Mouse (Mus musculus) myocyte (in vitro differentiated cells): ENCODE data around the gene Prr18.

Source experiments
- CEBPB ChIP-seq: IDR thresholded peaks from 2 replicates; pipeline ENCODE4 v1.6.1; 2011; ENCODE audit warnings: mild to moderate bottlenecking, moderate library complexity; ENCODE audit not compliant: poor library complexity, insufficient read depth, severe bottlenecking
- E2F4 ChIP-seq: IDR thresholded peaks from one replicate; pipeline ENCODE4 v1.6.1; 2011; ENCODE audit warnings: mild to moderate bottlenecking, control low read depth, moderate library complexity; ENCODE audit not compliant: insufficient read depth
- MAX ChIP-seq: IDR thresholded peaks from one replicate; pipeline ENCODE4 v1.6.1; 2011; ENCODE audit warnings: low read depth, mild to moderate bottlenecking, control low read depth
- MYOD1 ChIP-seq, 3 experiments: IDR thresholded peaks; one replicate each; pipeline ENCODE4 v1.6.1; 2011; ENCODE audit warnings: control low read depth in 2 of 3, low read depth in 2 of 3, mild to moderate bottlenecking in 2 of 3, moderate library complexity in 1 of 3; ENCODE audit not compliant: insufficient read length in 2 of 3, control insufficient read depth in 1 of 3
- MYOG ChIP-seq, 3 experiments: IDR thresholded peaks; one replicate each; pipeline ENCODE4 v1.6.1; 2011; ENCODE audit warnings: control low read depth in 2 of 3, low read depth in 2 of 3, mild to moderate bottlenecking in 2 of 3; ENCODE audit not compliant: insufficient read length in 2 of 3, control insufficient read depth in 1 of 3, insufficient read depth in 1 of 3
- POLR2A ChIP-seq: IDR thresholded peaks from one replicate; pipeline ENCODE4 v1.6.1; 2011; ENCODE audit warnings: low read depth, mild to moderate bottlenecking, control low read depth, moderate library complexity; ENCODE audit not compliant: insufficient read length
- POLR2AphosphoS2 ChIP-seq: IDR thresholded peaks from one replicate; pipeline ENCODE4 v1.6.1; 2011; ENCODE audit warnings: low read depth, control low read depth; ENCODE audit not compliant: insufficient read length
- TCF12 ChIP-seq: IDR thresholded peaks from one replicate; pipeline ENCODE4 v1.6.1; 2011; ENCODE audit warnings: mild to moderate bottlenecking, control low read depth; ENCODE audit not compliant: poor library complexity, insufficient read depth, severe bottlenecking
- TCF3 ChIP-seq: IDR thresholded peaks from one replicate; pipeline ENCODE4 v1.6.1; 2011; ENCODE audit warnings: low read depth, control low read depth; ENCODE audit not compliant: insufficient read length

GRCm38 (mm10) chr17:8360876-8361275 lies 23.6 kb downstream of the Prr18 start:
- TF ChIP-seq POLR2A = no peak
- no peak for TF ChIP-seq E2F4
- TF ChIP-seq MYOD1 (IDR thresholded peaks at IDR 0.05; ENCODE audit: control insufficient read depth in 1 of 3, insufficient read length in 2 of 3, low read depth in 2 of 3) = no peak
- no peak for TF ChIP-seq MYOG (IDR thresholded peaks at IDR 0.05; ENCODE audit: control insufficient read depth in 1 of 3, insufficient read depth in 1 of 3, insufficient read length in 2 of 3, low read depth in 2 of 3)
- TF ChIP-seq CEBPB = no peak
- no peak for TF ChIP-seq MAX
- TF ChIP-seq POLR2AphosphoS2 = no peak
- TF ChIP-seq TCF12 = no peak
- no peak for TF ChIP-seq TCF3
